Mouse (Mus musculus) frontal cortex, adult (tissue): ENCODE measurements around the gene Cux1.
A peak's percentile ranks its signal among the peaks of the same experiment; 100 is the strongest.

Experiments
- ATAC-seq: cut with Nextera tagmentation; 2 replicates; pipeline ENCODE4 v1.9.2; 2017; ENCODE audit warnings: mild to moderate bottlenecking, moderate library complexity, mixed read lengths; ENCODE audit not compliant: low TSS enrichment

Cux1 gene

DNA sequence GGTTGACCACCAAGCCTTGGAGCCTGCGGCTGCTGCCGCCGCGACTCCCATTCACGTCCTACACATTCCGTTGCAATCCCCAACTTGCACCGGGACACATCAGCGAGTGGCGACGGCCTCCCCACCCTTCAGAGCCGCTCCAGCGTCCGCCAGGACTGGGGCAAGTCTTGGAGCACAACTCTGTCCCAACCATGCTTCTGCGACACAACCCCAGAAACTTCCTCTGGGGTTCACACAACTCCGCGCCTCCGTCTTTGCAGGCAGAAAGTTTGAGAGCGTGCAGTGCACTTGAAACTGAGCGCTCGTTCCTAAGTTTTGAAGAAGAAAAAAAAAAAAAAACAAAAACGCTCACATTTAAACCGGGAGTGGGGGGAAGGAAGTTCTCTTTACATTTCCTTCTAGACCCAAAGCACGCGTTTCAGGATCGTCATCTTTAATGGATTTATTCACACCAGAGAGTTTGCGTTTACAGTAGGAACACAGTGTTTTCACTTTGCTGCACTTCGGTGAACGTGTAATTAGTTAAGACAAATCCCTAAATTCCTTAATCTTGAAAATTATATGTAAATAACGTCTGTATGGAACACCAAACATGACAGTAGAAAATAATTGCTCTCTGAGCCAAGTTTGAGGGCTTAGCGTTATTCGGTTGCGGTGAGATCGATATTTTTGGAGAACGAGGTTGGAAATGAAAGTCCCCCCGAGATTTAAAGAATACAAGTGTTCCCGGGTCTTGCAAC is 906 bp upstream of the Cux1 start:
- no peak for ATAC-seq

DNA sequence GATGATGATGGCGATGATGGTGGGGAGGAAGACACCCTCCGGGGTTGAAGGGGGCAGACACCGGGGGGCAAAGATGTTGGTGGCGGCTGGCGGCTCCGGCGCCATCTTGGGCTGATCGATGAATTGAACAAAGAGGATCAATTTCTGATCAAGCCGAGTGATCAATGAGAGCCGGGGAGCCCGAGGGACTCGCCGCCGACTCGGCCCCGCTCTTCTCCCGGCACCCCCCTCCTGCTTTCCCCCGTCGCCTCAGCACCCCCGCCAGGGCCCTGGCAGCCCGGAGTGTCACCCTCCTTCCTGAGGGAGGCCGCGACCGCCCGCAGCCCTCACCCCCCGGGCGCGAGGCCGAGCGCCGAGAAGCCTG is 496 bp downstream of the Cux1 start:
- peak; percentile 43 for ATAC-seq

DNA sequence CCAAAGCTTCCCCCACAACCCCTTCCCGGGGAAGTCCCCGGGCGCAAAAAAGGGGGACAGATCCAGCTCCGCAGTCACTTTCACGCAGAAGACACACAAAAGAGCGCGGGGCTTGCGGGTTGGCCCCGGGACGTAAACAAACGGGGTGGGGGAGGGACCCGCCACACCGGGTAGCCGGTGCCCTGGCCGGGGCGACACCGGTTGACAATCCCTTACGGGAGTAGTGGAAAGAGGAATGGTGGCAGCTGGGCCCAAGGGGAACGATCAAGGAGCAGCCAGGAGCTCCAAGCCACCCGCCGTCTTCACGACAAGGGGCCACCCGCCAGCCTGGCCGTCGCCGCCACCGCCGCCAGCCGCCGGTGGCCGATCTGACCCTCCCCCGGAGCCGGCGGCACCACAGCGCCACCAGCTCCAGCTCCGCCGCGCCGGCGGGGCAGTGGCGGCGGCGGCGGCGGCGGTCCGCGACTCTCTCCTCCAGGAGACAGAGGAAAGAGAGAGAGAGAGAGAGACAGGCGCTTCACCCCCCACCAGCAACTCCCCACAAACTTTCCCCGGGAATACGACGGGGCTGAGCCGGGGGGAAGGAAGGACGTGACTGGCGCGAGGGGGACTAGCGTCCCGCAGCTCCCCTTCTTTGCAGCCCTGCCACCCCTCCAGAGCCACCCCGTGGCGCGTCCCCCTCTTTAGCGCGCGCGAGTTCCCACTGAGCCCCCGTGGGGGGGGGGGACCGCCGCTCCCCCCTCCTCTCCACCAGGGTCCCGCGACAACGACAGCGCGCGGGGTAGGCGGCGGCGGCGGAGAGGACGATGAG is 1.1 kb downstream of the Cux1 start:
- ATAC-seq, result peak; percentile 60

DNA sequence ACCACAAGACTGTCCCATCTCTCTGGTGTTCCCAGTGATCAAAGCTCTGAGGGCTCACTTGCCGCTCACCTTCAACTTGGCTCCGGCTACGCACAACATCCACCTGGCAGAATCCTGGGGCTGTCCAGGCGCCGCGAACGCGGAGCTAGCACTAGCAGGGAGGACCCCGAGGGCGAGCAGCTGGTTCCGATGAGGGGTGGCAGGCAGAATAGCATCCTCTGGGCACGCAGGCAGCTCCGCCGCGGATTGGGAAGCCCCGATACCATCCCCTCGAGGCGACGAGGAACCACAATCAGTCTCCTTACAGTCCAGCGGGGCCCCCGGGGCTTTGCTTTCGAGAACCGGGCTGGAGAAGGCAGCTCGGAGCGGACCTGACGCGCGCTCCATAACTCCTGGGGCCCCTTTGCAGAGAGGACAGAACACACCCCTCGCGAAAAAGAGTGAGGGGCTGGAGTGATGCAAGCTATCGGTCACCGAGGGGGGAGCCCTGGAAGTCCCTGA is 1.9 kb downstream of the Cux1 start:
- no peak for ATAC-seq

DNA sequence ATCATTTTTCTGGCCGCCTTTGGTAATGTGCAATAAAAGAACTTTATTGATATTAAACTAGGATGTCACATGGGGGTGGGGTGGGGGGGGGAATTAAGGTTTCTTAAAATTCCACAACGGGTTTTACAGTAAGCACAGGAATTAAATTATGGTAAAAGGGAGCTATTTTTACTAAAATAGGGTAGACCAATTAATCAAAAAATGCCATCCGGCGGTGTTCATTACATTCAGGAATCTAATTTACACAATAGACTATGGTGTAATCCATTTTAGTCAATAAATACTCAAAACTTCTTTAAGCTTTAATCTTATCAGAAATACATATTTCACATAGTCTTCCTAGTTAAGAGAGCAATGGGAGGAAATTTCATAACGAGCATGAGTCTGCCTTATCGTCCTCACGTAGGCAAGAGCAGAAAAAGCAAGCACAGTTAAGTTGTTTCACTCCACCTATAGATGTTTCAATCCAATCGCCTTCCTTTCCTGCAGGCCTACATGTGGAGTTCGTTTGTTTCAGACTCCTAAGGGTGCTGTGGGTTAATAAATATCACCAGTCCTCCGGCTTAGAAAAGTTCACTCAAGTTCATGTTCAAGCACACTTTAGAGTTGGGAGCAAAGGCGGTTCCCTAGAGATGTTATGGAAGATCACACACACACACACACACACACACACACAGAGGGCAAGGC is 2.5 kb downstream of the Cux1 start:
- no peak for ATAC-seq

DNA sequence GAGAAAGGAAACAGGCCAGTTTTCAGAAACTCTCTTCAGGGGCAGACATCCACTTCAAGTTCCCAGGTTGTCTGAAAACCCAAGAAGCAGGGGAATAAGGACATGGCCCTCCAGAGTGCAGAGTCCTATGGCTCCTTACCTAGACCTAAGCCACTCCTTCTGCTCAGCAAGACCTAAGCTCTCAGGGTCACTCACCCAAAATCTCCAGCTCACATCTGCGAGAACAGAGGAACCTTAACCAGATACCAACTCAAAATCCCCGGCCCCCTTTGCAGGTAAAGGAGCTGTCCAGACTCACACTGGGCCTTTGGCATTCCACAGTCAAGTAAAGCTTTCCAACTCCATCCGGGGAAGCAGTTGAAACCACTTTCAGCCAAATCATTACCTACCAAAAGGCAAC is 3.3 kb downstream of the Cux1 start:
- ATAC-seq, result no peak

DNA sequence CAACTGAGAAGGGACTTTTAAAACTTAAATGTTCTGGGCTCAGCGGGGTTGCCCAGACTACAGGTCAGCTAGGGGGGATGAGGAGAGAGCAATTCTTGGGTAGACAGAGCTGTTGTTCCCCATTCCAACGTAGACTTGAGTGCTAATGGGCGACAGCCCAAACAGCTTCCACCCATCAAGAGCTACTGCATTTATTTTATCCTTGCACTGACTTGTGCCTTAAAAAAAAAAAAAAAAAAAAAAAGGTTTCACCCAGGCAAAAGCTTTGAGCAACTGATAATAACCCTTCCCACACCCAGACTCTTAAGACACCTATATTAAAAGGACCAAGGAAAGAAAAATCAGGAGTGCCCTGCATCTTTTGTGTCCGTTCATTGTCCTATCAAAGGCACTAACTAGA is 4.2 kb downstream of the Cux1 start:
- no peak for ATAC-seq

DNA sequence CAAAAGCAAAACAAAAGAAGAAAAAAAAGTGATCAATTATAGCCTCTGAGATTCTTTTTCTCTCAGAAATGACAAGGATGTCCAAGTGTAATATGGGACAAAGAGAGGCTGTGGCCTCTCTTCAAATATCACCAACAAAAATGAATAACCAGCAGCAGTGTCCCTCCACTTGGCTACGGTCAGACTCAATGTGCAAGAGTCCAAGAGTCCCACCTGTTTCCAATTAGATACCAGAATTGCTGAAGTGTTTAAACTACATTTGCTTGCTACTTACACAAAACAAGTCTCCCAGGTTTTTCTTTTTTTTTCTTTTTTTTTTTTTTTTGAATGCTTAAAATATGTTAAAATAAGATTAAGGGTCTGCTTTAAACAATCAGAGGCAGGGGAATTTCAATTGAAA is 5.1 kb downstream of the Cux1 start:
- no peak for ATAC-seq

DNA sequence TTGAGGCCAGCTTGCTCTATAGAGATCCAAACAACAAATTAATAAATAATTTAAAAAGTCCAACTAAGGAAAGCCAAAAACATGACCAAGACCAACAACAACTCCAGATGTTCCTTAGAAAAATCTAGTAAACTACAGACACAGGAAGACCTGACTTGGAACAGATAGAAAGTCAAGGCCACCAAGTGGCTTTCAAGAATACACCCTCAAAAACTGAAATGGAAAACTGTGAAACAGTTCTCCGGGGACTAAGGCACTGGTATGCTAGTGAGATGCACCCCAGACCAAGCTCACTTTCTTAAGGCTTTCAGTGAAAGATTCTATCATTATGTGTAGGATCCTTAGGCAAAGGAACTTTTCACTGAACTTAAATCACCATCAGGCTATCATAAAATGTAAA is 5.6 kb downstream of the Cux1 start:
- no peak for ATAC-seq

DNA sequence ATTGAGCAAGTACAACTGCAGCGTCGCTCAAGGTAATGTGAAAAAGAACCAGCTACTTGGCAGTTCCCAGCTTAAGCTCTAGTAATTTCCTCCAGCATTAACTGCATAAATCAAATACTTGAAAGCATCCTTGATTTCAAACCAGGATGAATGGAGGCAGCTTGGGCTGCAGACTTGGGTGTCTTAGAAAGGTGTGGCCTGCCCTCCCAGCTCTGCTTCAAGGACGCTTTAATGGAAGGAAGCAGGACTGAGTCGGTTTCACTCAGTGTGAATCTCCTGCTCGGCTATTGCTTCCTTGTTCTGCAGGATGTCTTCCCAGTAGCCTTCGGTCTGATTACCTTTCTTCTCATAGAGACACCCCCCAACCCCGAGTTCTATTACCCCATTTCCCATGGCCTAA is 6.6 kb downstream of the Cux1 start:
- ATAC-seq, result no peak

DNA sequence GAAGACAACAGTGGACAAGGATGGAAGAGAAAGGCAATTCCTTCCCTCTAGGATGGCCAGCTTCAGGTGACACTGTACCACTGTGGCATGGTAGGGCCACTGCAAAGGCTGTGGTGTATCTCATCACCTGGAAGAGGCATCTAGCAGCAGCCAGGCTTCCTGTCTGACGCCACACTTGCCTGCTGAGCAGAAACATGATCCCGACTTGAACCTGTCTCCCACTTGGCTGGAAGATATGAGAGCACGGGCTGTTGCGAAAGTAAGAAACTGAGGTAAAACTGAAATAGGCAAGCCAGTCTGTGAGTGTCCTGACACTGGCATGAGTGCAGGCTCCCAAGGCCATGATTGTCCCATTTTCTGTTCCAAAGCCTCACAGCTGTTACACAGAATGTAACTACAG is 9.8 kb downstream of the Cux1 start:
- ATAC-seq, result no peak

DNA sequence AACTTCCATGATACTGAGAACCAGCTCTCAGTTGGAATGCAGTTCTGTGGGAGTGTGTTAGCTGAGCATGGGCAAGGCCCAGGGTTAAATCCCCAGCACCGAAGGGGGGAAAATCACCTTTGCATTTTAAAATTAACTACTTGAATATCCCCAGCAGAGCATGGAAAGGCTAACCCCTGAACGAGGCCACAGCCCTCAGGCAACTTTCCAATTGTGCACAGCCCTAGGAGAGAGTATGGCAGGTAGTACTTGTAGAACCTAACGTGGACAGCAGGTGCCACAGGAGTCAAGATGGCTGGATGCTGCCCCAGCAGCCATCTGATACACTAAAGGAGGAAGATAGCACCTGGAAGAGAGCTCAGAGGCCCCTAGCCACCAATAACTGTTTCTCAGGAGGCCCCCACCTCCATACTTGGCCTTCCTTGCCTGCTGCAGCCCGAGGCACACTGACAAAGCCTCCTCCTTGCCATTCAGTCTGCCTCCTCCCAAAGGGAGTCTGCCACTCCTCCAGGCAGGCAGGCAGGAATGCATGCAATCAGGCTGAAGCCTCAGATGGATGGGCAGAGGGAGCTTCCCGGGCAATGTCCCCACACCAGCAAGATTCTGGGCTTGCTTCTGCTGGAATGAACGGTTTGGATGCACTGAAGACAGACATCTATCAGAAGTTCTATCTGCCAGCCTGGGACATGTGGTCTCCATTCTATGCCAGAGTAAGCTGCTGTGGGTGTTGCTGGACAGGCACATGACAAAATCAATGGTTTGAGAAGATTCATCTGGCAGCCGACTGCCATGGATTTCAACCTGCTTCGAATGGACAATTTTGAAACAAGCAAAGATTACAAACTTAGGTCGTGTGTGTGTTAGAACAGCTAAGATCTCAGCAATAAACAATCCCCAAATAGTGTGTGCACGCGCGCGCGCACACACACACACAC is 10.7 kb downstream of the Cux1 start:
- no peak for ATAC-seq

DNA sequence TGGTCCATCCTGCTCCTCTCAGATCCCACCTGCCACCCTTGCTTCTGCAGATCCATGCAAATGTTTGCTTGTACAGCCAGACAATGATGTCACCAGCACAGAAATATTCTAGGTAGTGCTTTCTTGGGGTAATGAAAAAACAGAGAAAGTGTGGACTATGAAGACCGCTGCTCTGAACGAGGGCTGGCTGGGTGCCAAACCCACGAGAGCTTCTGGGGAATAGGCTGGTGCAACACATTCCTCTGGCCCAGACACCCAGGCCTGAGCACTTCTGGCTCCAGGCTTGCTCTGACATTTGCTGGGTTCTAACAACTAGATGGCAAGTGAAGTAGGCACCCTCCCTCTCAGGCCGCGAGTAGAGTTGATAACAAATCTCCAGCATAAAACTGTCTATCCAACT is 11.6 kb downstream of the Cux1 start:
- peak; percentile 27; the same call in 1 of the 2 replicates for ATAC-seq

DNA sequence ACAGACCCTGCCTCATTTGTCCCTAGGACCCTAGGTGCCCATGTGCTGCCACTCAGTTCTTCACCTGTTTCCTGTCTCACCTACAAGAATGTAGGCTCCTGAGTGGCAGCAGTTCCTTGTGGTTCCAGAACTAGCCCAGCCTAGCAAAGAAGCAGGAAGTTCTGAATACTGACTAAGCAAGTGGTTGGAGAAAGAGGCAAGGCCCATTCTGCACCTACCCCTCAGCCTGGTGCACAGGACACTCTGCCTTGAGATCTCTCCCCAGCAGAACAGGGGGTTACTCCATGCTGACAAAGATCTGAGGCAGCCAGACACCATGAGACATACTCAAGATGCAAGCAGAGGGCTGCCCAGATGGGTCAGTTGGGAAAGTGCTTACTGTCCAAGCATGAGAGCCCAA is 14.5 kb downstream of the Cux1 start:
- ATAC-seq, result no peak

DNA sequence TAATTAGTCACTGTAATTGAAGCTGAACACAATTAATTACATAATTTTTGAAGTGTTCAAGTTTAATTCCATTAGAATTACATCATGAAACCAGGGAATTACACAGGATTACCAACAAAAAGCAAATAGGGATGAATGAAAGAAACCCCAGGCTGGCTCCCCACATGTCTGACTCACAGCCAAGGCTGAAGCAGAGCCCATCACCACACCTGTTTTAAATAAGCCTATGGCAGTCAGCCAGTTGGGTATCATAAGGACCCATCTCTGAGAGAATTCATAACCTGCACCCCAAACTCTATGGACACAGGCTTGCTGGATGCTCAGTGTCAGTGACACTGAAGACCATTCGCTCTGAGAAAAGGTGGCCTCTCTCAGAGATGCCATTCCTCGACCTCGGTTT is 15.2 kb downstream of the Cux1 start:
- no peak for ATAC-seq

DNA sequence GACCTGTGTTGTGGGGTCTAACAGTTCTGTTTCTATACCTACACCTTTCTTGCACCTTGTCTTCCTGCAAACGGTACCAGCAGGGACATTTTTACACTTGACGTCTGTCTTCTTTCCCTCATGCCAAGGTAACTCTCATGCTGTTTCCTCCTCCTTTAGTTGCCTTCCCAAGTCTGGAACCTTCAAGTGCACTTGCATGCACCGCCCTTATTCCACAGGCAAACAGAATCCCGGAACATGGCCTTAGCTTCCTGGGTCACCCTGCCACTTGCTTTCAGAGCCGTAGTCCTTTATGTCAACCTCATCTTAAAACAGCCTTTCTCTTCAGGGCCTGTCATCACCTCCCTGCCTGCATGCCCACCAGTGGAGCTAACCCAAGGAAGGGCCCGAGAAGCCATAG is 15.7 kb downstream of the Cux1 start:
- no peak for ATAC-seq

DNA sequence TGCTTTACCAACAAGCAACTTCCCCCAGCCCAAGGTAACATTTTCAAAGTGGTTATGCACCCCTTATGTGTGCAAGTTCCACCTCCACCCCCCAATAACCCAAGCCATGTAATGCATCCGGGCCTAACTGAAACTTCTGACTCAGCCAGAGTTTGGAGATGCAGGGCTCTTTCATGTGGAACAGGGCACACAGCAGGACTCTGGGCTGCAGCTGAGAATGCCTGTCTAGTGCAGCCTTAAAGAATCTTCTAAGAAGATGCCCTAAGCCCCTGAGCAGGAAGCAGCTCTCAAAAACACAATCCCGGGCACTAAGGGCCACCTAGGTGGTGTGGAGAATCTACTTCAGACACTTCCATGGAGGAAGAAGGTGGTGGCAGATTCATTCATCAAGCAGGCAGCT is 16.6 kb downstream of the Cux1 start:
- ATAC-seq, result no peak

DNA sequence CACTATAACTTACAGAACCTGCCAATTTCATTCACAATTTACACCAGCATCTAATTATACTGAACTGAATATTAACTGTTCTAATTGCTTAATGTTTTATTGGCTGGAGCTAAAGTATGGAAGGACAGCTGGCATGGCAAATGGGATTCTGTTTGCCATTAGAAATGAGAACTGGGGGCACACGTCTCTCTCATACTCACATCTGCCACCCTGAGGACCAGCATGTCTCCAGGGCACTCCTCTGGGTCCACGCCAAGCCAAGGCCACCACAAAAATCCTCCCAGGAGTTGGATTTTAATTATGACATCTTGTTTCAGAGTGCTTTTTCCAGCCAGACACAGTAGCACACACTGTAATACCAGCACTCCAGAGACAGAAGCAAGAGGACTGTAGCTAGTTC is 18.5 kb downstream of the Cux1 start:
- ATAC-seq, result no peak

DNA sequence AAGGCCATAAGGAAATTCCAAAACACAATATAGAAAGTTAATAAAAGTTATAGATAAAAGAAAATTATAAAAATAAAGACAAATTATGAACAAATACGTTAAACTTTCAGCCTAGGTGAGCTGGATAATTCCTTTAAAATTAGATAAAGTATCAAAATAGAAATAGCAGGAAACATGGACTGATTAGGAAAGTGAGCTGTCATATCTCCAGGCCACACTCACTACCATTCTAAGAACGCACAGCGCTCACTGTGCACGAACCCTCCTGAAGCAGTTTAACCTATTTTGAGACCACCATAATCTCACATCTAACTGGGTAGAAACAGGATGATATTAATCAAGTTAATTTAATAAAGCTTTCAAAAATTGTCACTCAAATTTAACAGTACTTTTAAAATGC is 22.2 kb downstream of the Cux1 start:
- no peak for ATAC-seq

DNA sequence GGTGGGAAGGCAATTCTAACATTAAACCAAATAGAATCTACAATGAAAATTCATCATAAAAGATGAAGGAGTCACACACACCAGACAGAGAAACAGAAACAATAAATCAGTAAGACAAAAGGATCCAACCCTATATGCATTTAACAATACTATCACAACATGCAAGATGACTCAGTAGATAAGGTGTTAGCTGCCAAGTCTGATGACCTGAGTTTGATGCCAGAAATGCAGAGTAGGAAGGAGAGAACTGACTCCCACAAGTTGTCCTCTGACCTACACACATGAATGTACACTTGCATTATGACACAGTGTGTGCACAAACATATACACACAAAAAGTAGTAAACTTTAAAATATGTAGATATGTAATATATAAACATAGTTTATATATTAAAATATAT is 24.1 kb downstream of the Cux1 start:
- ATAC-seq, result no peak

DNA sequence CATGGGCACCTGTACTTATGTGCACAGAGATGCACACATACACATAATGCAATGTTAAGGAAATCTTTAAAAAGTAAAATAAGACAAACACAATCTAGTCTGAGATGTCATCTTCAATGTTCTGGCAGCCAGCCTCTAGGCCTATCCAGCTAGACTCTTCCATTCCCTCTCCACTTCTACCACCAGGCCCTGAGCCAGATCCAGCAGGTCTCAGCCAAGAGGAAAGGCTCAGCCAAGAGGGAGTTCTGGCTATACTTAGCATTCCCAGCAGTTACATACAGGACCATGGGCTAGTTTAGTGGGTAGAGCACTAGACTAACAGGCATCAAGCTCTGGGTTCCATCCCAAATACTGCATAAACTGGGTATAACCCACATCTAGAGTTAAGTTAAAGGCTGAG is 26.3 kb downstream of the Cux1 start:
- ATAC-seq, result peak; percentile 97
